Mouse (Mus musculus): Measurements from ENCODE around the gene Csde1. TPM values are rescaled to one million over a fixed set of nuclear protein-coding genes. Genes with fewer than 3 reads are reported as not detected.
A peak's percentile ranks its signal among the peaks of the same experiment; 100 is the strongest.

Gene Csde1
- polyA plus RNA-seq, 1 experiment from 2014 or later, result 569 TPM

- H3K36me3 ChIP-seq (ENCODE audit: control insufficient read depth, insufficient read depth, low read length), result 0 out of 2 replicates have a peak, but pooled peaks cover 2% of the 10 kb centered on the region
- no peaks in the 10 kb centered on the region for H3K27me3 ChIP-seq (ENCODE audit: control insufficient read depth, insufficient read depth, low read length)
- ATAC-seq (ENCODE audit: low FRiP score) (no peak), DNase-seq (ENCODE audit: low spot score) (no peak)
- H3K4me2 ChIP-seq (replicated peaks; ENCODE audit: low read depth, low read length), result no peak overlapping the region
- no peak overlapping the region for H3K9ac ChIP-seq (ENCODE audit: low read depth, low read length)
- no peaks in the 10 kb centered on the region for H3K9me3 ChIP-seq (ENCODE audit: control insufficient read depth, low read length)
- WGBS, result 96% methylated on average over 6 of the region's 6 CpGs
- no peak overlapping the region for H3K27ac ChIP-seq (ENCODE audit: low read depth, low read length)
- no peaks in the 10 kb centered on the region for H3K4me1 ChIP-seq (replicated peaks; ENCODE audit: control insufficient read depth, insufficient read depth, low read length)
- H3K4me3 ChIP-seq (ENCODE audit: low read depth, low read length), result no peak overlapping the region
Observed at GRCm38 (mm10) chr3:103040285-103040684, 20.1 kb downstream of the Csde1 start.

- Histone ChIP-seq H3K27ac (ENCODE audit: low read depth, low read length) (no peak overlapping the region), H3K4me2 (replicated peaks; ENCODE audit: low read depth, low read length) (no peak overlapping the region), H3K9me3 (ENCODE audit: control insufficient read depth, low read length) (no peaks in the 10 kb centered on the region), H3K27me3 (ENCODE audit: control insufficient read depth, insufficient read depth, low read length) (no peaks in the 10 kb centered on the region), H3K4me1 (replicated peaks; ENCODE audit: control insufficient read depth, insufficient read depth, low read length) (no peaks in the 10 kb centered on the region), H3K4me3 (ENCODE audit: low read depth, low read length) (no peak overlapping the region), H3K9ac (ENCODE audit: low read depth, low read length) (no peak overlapping the region), H3K36me3 (ENCODE audit: control insufficient read depth, insufficient read depth, low read length) (0 out of 2 replicates have a peak, but pooled peaks cover 2% of the 10 kb centered on the region)
- DNase-seq (ENCODE audit: low spot score) (no peak), ATAC-seq (ENCODE audit: low FRiP score) (no peak)
- WGBS, result 94% methylated on average over 1 of the region's 1 CpGs
Observed at GRCm38 (mm10) chr3:103040861-103041379, 20.7 kb downstream of the Csde1 start.

DNA sequence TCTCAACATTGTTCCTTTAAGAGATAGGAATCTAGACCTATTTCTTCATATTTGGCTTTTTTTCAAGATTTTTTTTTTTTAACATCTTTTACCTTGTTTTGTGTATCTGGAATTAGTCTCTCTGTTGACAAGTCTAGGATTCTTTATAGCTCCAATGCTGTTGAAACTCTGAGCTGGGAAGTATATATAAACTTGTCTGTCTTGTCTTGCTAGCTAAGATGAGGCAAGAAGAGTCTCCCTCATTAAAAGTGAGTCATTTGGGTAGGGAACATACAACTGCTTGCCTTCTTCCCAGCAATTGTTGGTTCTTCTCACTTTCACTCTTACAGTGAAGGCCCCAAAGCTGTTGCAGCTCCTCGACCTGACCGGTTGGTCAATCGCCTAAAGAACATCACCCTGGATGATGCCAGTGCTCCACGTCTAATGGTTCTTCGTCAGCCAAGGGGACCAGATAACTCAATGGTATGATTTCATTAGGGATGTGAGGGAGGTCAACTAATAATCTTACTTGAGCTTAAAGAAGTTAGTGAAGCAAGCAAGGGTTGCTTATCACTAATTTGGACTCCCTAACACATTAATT lies 35.9 kb downstream of the Csde1 start:
- Histone ChIP-seq H3K4me1 (replicated peaks; ENCODE audit: control insufficient read depth, insufficient read depth, low read length) (no peaks in the 10 kb centered on the region), H3K27me3 (ENCODE audit: control insufficient read depth, insufficient read depth, low read length) (no peaks in the 10 kb centered on the region), H3K9ac (ENCODE audit: low read depth, low read length) (no peak overlapping the region), H3K9me3 (ENCODE audit: control insufficient read depth, low read length) (no peaks in the 10 kb centered on the region), H3K36me3 (ENCODE audit: control insufficient read depth, insufficient read depth, low read length) (peaks cover 8% of the 10 kb centered on the region), H3K4me2 (replicated peaks; ENCODE audit: low read depth, low read length) (no peak overlapping the region), H3K4me3 (ENCODE audit: low read depth, low read length) (no peak overlapping the region), H3K27ac (ENCODE audit: low read depth, low read length) (no peak overlapping the region)
- ATAC-seq (ENCODE audit: low FRiP score) (no peak), DNase-seq (ENCODE audit: low spot score) (no peak)
- WGBS, result 90% methylated on average over 5 of the region's 5 CpGs

DNA sequence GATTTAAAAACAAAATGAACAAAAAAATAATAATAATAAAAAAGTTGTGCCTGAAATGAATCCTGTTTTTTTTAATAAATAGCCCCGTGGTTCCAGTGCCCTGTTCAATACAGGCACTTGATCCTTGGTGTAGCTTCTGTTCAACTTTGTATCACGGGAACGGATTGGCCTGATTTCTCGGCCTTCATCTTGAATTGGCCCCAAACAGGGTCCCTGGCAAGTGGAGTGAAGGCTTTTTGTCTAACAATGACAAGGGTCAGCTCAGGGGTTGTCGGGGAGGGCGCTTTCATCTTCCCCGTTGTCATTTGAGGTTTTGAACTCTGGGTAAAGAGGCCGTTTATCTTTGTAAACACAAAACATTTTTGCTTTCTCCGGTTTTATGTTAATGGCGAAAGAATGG lies 37.5 kb downstream of the Csde1 start:
- H3K27me3 ChIP-seq (ENCODE audit: control insufficient read depth, insufficient read depth, low read length), result no peaks in the 10 kb centered on the region
- H3K9me3 ChIP-seq (ENCODE audit: control insufficient read depth, low read length), result no peaks in the 10 kb centered on the region
- peak overlapping the region; percentile 70; the same call in 1 of the 2 replicates for H3K27ac ChIP-seq (ENCODE audit: low read depth, low read length)
- H3K36me3 ChIP-seq (ENCODE audit: control insufficient read depth, insufficient read depth, low read length), result peaks cover 14% of the 10 kb centered on the region
- peak overlapping the region; percentile 40 for H3K4me2 ChIP-seq (replicated peaks; ENCODE audit: low read depth, low read length)
- WGBS, result 2% methylated on average over 10 of the region's 10 CpGs
- peak overlapping the region; percentile 45; the same call in 1 of the 2 replicates for H3K9ac ChIP-seq (ENCODE audit: low read depth, low read length)
- ATAC-seq (ENCODE audit: low FRiP score) (peak; percentile 82), DNase-seq (ENCODE audit: low spot score) (no peak)
- peak overlapping the region; percentile 71 for H3K4me3 ChIP-seq (ENCODE audit: low read depth, low read length)
- no peaks in the 10 kb centered on the region for H3K4me1 ChIP-seq (replicated peaks; ENCODE audit: control insufficient read depth, insufficient read depth, low read length)

- H3K9ac ChIP-seq (ENCODE audit: low read depth, low read length), result peak within 1 kb of the TSS; percentile 83
- WGBS, result 3% methylated on average over 46 of the region's 46 CpGs
- no peaks in the 10 kb centered on the region for H3K4me1 ChIP-seq (replicated peaks; ENCODE audit: control insufficient read depth, insufficient read depth, low read length)
- DNase-seq (ENCODE audit: low spot score), result peak; percentile 98
- no peaks in the 10 kb centered on the region for H3K27me3 ChIP-seq (ENCODE audit: control insufficient read depth, insufficient read depth, low read length)
- peak within 1 kb of the TSS; percentile 84 for H3K27ac ChIP-seq (ENCODE audit: low read depth, low read length)
- peak within 1 kb of the TSS; percentile 57 for H3K4me2 ChIP-seq (replicated peaks; ENCODE audit: low read depth, low read length)
- peak; percentile 98 for ATAC-seq (ENCODE audit: low FRiP score)
- peak within 1 kb of the TSS; percentile 71 for H3K4me3 ChIP-seq (ENCODE audit: low read depth, low read length)
- H3K9me3 ChIP-seq (ENCODE audit: control insufficient read depth, low read length), result no peaks in the 10 kb centered on the region
- H3K36me3 ChIP-seq (ENCODE audit: control insufficient read depth, insufficient read depth, low read length), result peaks cover 19% of the 10 kb centered on the region
Observed at GRCm38 (mm10) chr3:103058207-103059157, 38.3 kb downstream of the Csde1 start, which contains the start of gene Nras. TSS of gene Nras (plus strand) at chr3:103058285.

GRCm38 (mm10) chr3:103066927-103067326 lies 46.7 kb downstream of the Csde1 start:
- WGBS, result 95% methylated on average over 8 of the region's 8 CpGs
- no peak for DNase-seq (ENCODE audit: low spot score)

GRCm38 (mm10) chr3:103068971-103069370 lies 48.7 kb downstream of the Csde1 start:
- Histone ChIP-seq H3K27ac (ENCODE audit: low read depth, low read length) (no peak overlapping the region), H3K4me1 (replicated peaks; ENCODE audit: control insufficient read depth, insufficient read depth, low read length) (no peaks in the 10 kb centered on the region), H3K9me3 (ENCODE audit: control insufficient read depth, low read length) (no peaks in the 10 kb centered on the region), H3K27me3 (ENCODE audit: control insufficient read depth, insufficient read depth, low read length) (no peaks in the 10 kb centered on the region), H3K4me2 (replicated peaks; ENCODE audit: low read depth, low read length) (no peak overlapping the region), H3K9ac (ENCODE audit: low read depth, low read length) (no peak overlapping the region), H3K36me3 (ENCODE audit: control insufficient read depth, insufficient read depth, low read length) (0 out of 2 replicates have a peak, but pooled peaks cover 7% of the 10 kb centered on the region), H3K4me3 (ENCODE audit: low read depth, low read length) (no peak overlapping the region)
- 96% methylated on average over 6 of the region's 6 CpGs for WGBS
- ATAC-seq (ENCODE audit: low FRiP score), result no peak
- DNase-seq (ENCODE audit: low spot score), result no peak

More at GRCm38 (mm10) chr3:103066927-103067326, 46.7 kb downstream of the Csde1 start:
- Histone ChIP-seq H3K4me2 (replicated peaks; ENCODE audit: low read depth, low read length) (no peak overlapping the region), H3K9me3 (ENCODE audit: control insufficient read depth, low read length) (no peaks in the 10 kb centered on the region), H3K27me3 (ENCODE audit: control insufficient read depth, insufficient read depth, low read length) (no peaks in the 10 kb centered on the region), H3K36me3 (ENCODE audit: control insufficient read depth, insufficient read depth, low read length) (peaks cover 19% of the 10 kb centered on the region), H3K4me3 (ENCODE audit: low read depth, low read length) (no peak overlapping the region), H3K27ac (ENCODE audit: low read depth, low read length) (no peak overlapping the region), H3K9ac (ENCODE audit: low read depth, low read length) (no peak overlapping the region), H3K4me1 (replicated peaks; ENCODE audit: control insufficient read depth, insufficient read depth, low read length) (no peaks in the 10 kb centered on the region)
- no peak for ATAC-seq (ENCODE audit: low FRiP score)

- H3K36me3 ChIP-seq (ENCODE audit: control insufficient read depth, insufficient read depth, low read length), result no peaks in the 10 kb centered on the region
- no peak within 1 kb of the TSS for H3K27ac ChIP-seq (ENCODE audit: low read depth, low read length)
- H3K9ac ChIP-seq (ENCODE audit: low read depth, low read length), result no peak within 1 kb of the TSS
- H3K4me3 ChIP-seq (ENCODE audit: low read depth, low read length), result no peak within 1 kb of the TSS
- no peak for DNase-seq (ENCODE audit: low spot score)
- WGBS, result 77% methylated on average over 5 of the region's 5 CpGs
- no peak for ATAC-seq (ENCODE audit: low FRiP score)
- no peaks in the 10 kb centered on the region for H3K9me3 ChIP-seq (ENCODE audit: control insufficient read depth, low read length)
- no peaks in the 10 kb centered on the region for H3K4me1 ChIP-seq (replicated peaks; ENCODE audit: control insufficient read depth, insufficient read depth, low read length)
- H3K27me3 ChIP-seq (ENCODE audit: control insufficient read depth, insufficient read depth, low read length), result no peaks in the 10 kb centered on the region
- H3K4me2 ChIP-seq (replicated peaks; ENCODE audit: low read depth, low read length), result no peak within 1 kb of the TSS
Observed at GRCm38 (mm10) chr3:103073771-103074170, 53.5 kb downstream of the Csde1 start, which contains the start of gene Ampd1. TSS of gene Ampd1 (plus strand) at chr3:103074014.
